Mouse (Mus musculus) erythroblast, adult 5-6 weeks (primary cell): ENCODE results near the gene Zfp966. TPM values are rescaled to one million over a fixed set of nuclear protein-coding genes. Genes with fewer than 3 reads are reported as not detected.
"Not testable (repeated sequence)": the region's sequence is repeated elsewhere in the genome, so short reads cannot be mapped to it uniquely, and the experiment has no call there.

Source experiments
- ATAC-seq: replicated peaks from 2 replicates; pipeline ENCODE4 v1.8.0; 2016; ENCODE audit warnings: moderate number of reproducible peaks, mild to moderate bottlenecking, moderate TSS enrichment, inconsistent platforms; ENCODE audit not compliant: poor library complexity, low FRiP score, severe bottlenecking
- total RNA-seq, 2 experiments: library from RNA; stranded (forward) in 1 of 2; stranded (reverse) in 1 of 2; fragments of 150-400 nt in 1 of 2; fragments of 200-764, 138-1000 nt in 1 of 2; gene quantifications; 2 replicates each; pipeline versions ENCODE4 v1.2.3 to v1.2.4; 2015 to 2017; ENCODE audit warnings: low replicate concordance in 2 of 2

Gene Zfp966
- total RNA-seq (2015; ENCODE audit: low replicate concordance): 1.5 and 2.1 TPM in 2 replicates
- total RNA-seq (2017; ENCODE audit: low replicate concordance): 1.3 and 3.2 TPM in 2 replicates

DNA sequence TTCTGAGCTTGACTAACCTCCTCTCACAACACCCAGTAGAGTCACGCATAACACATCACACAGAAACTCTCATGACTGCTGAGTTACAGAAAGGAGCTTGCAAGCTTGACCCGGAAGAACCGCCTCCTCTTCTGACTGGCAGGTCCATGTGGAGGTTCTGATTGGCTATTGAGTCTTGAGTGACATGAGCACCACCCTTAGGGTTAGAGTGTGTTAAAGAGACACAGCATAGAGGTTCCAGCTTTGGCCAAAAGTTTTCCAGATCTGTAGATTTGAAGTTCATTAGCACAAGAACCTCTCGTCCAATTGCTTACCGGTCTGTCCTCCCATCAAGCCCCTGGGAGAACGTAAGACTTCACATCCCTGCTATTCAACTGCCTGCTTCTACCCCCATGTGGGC, at the start of gene Zfp966:
Gene Zfp966, minus strand, starts transcription at position 101 of the 400 bp plus-strand sequence.
- ATAC-seq: not testable (repeated sequence)

DNA sequence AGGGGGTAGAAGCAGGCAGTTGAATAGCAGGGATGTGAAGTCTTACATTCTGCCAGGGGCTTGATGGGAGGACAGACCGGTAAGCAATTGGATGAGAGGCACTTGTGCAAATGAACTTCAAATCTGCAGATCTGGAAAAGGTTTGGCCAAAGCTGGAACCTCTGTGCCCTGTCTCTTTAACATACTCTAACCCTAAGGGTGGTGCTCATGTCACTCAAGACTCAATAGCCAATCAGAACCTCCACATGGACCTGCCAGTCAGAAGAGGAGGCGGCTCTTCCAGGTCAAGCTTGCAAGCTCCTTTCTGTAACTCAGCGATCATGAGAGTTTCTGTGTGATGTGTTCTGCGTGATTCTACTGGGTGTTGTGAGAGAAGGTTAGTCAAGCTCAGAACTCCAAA, 34.1 kb upstream of the Zfp966 start, which contains the start of gene Gm2026:
Gene Gm2026, plus strand, starts transcription at position 301 of the 400 bp plus-strand sequence.
- not testable (repeated sequence) for ATAC-seq

DNA sequence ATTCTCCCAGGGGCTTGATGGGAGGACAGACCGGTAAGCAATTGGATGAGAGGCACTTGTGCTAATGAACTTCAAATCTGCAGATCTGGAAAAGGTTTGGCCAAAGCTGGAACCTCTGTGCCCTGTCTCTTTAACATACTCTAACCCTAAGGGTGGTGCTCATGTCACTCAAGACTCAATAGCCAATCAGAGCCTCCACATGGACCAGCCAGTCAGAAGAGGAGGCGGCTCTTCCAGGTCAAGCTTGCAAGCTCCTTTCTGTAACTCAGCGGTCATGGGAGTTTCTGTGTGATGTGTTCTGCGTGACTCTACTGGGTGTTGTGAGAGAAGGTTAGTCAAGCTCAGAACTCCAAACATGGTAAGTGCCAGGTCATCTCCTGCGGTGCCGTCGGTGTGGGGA, 61.9 kb downstream of the Zfp966 start, which contains the start of gene Gm6710:
Gene Gm6710, plus strand, starts transcription at position 196 of the 400 bp plus-strand sequence.
- not testable (repeated sequence) for ATAC-seq

Other genes with a start within 250 kb of the Zfp966 start
- not detected in 2 replicates for gene Zfp969, start 227.5 kb downstream of the Zfp966 start, total RNA-seq (2015; ENCODE audit: low replicate concordance)
- gene Zfp969, start 227.5 kb downstream of the Zfp966 start, total RNA-seq (2017; ENCODE audit: low replicate concordance): not detected in 2 replicates
- not detected in 2 replicates for gene Gm2007, start 189.6 kb downstream of the Zfp966 start, total RNA-seq (2015; ENCODE audit: low replicate concordance)
- gene Gm2007, start 189.6 kb downstream of the Zfp966 start, total RNA-seq (2017; ENCODE audit: low replicate concordance): 22.2 TPM in 1 of 2 replicates, not detected in the other
- gene Gm14288, start 130.0 kb downstream of the Zfp966 start, total RNA-seq (2015; ENCODE audit: low replicate concordance): not detected in 2 replicates
- 1.3 TPM in 1 of 2 replicates, not detected in the other for gene Gm14288, start 130.0 kb downstream of the Zfp966 start, total RNA-seq (2017; ENCODE audit: low replicate concordance)
- 0.77 TPM in 1 of 2 replicates, not detected in the other for gene Gm6710, start 61.9 kb downstream of the Zfp966 start, total RNA-seq (2015; ENCODE audit: low replicate concordance)
- gene Gm6710, start 61.9 kb downstream of the Zfp966 start, total RNA-seq (2017; ENCODE audit: low replicate concordance): 1.4 and 3.1 TPM in 2 replicates
- 0.58 and 2.1 TPM in 2 replicates for gene Gm2026, start 34.2 kb upstream of the Zfp966 start, total RNA-seq (2015; ENCODE audit: low replicate concordance)
- gene Gm2026, start 34.2 kb upstream of the Zfp966 start, total RNA-seq (2017; ENCODE audit: low replicate concordance): not detected in 2 replicates
- gene Gm2004, start 218.7 kb upstream of the Zfp966 start, total RNA-seq (2015; ENCODE audit: low replicate concordance): not detected in 2 replicates
- 0.09 TPM in 1 of 2 replicates, not detected in the other for gene Gm2004, start 218.7 kb upstream of the Zfp966 start, total RNA-seq (2017; ENCODE audit: low replicate concordance)